Mouse (Mus musculus) MEL (cell line): ENCODE measurements around the gene Ino80d. TPM values are rescaled to one million over a fixed set of nuclear protein-coding genes. Genes with fewer than 3 reads are reported as not detected.

ENCODE experiments used
- DNase-seq: peaks from one replicate; pipeline ENCODE4 v3.0.0; 2011; ENCODE audit warnings: low read depth, low spot score
- H3K27ac ChIP-seq: 2 replicates; pipeline ENCODE4 v1.5.1; 2012; ENCODE audit warnings: low read depth, mild to moderate bottlenecking, control low read depth, low read length, moderate library complexity; ENCODE audit not compliant: control insufficient read depth
- H3K27me3 ChIP-seq, 2 experiments: fragments of 150-350 bp in 1 of 2; sonication (generic) in 1 of 2; 2 replicates each; pipeline ENCODE4 v1.6.1; 2012; ENCODE audit warnings: low read length in 2 of 2, mild to moderate bottlenecking in 2 of 2, improper control_type of control experiment in 1 of 2, moderate library complexity in 1 of 2; ENCODE audit not compliant: insufficient read depth in 2 of 2, control insufficient read depth in 1 of 2
- H3K36me3 ChIP-seq, 2 experiments: 2 replicates each; pipeline ENCODE4 v1.6.1; 2012 to 2014; ENCODE audit warnings: low read length in 2 of 2, improper control_type of control experiment in 1 of 2, inconsistent platforms in 1 of 2, mild to moderate bottlenecking in 1 of 2; ENCODE audit not compliant: insufficient read depth in 2 of 2, control insufficient read depth in 1 of 2
- H3K4me1 ChIP-seq, 2 experiments: fragments of 150-350 bp in 1 of 2; sonication (generic) in 1 of 2; 2 replicates each; pipeline ENCODE4 v1.6.1; 2012; ENCODE audit warnings: low read length in 2 of 2, improper control_type of control experiment in 1 of 2, mild to moderate bottlenecking in 1 of 2; ENCODE audit not compliant: insufficient read depth in 2 of 2, control insufficient read depth in 1 of 2
- H3K4me3 ChIP-seq, 2 experiments: fragments of 150-350 bp in 1 of 2; sonication (generic) in 1 of 2; 2 replicates each; pipeline ENCODE4 v1.5.1; 2012; ENCODE audit warnings: low read depth in 2 of 2, low read length in 2 of 2, mild to moderate bottlenecking in 2 of 2, moderate library complexity in 2 of 2, control low read depth in 1 of 2, improper control_type of control experiment in 1 of 2; ENCODE audit not compliant: control insufficient read depth in 1 of 2, insufficient read depth in 1 of 2
- H3K79me2 ChIP-seq: 2 replicates; pipeline ENCODE4 v1.6.1; 2012; ENCODE audit warnings: mild to moderate bottlenecking, low read length, moderate library complexity; ENCODE audit not compliant: control insufficient read depth, poor library complexity, insufficient read depth
- H3K9ac ChIP-seq: 2 replicates; pipeline ENCODE4 v1.6.1; 2012; ENCODE audit warnings: low read depth, mild to moderate bottlenecking, control low read depth, low read length, moderate library complexity; ENCODE audit not compliant: control insufficient read depth, poor library complexity, severe bottlenecking
- H3K9me3 ChIP-seq: fragments of 150-350 bp; sonication (generic); replicated peaks from 2 replicates; pipeline ENCODE4 v1.6.1; 2012; ENCODE audit warnings: mild to moderate bottlenecking, low read length, improper control_type of control experiment, moderate library complexity; ENCODE audit not compliant: insufficient read depth
- BHLHE40 ChIP-seq: IDR thresholded peaks from 2 replicates; pipeline ENCODE4 v1.6.1; 2012; ENCODE audit warnings: low read depth, mild to moderate bottlenecking, inconsistent platforms, low read length, improper control_type of control experiment, borderline replicate concordance
- CHD1 ChIP-seq: IDR thresholded peaks from 2 replicates; pipeline ENCODE4 v1.6.1; 2012; ENCODE audit warnings: low read depth, mild to moderate bottlenecking, inconsistent platforms, low read length, improper control_type of control experiment
- CHD2 ChIP-seq: IDR thresholded peaks from 2 replicates; pipeline ENCODE4 v1.6.1; 2011; ENCODE audit warnings: low read length, improper control_type of control experiment
- CTCF ChIP-seq, 3 experiments: IDR thresholded peaks in 2 of 3; conservative IDR thresholded peaks in 1 of 3; 2 replicates each; pipeline ENCODE4 v1.5.1; 2011 to 2012; ENCODE audit warnings: low read length in 3 of 3, low read depth in 2 of 3, mild to moderate bottlenecking in 2 of 3, improper control_type of control experiment in 1 of 3, inconsistent platforms in 1 of 3, mixed read lengths in 1 of 3, moderate library complexity in 1 of 3; ENCODE audit not compliant: control insufficient read depth in 1 of 3, insufficient read depth in 1 of 3, poor library complexity in 1 of 3, severe bottlenecking in 1 of 3
- E2F4 ChIP-seq: IDR thresholded peaks from 2 replicates; pipeline ENCODE4 v1.6.1; 2011; ENCODE audit warnings: low read depth, low read length, improper control_type of control experiment, borderline replicate concordance
- ELF1 ChIP-seq: IDR thresholded peaks from 2 replicates; pipeline ENCODE4 v1.6.1; 2014; ENCODE audit warnings: low read depth, mild to moderate bottlenecking, inconsistent platforms, low read length, improper control_type of control experiment, moderate library complexity
- EP300 ChIP-seq, 2 experiments: IDR thresholded peaks; 2 replicates each; pipeline ENCODE4 v1.6.1; 2011; ENCODE audit warnings: improper control_type of control experiment in 2 of 2, low read length in 2 of 2, low read depth in 1 of 2, mild to moderate bottlenecking in 1 of 2
- ETS1 ChIP-seq: IDR thresholded peaks from 2 replicates; pipeline ENCODE4 v1.6.1; 2012; ENCODE audit warnings: low read depth, mild to moderate bottlenecking, inconsistent platforms, low read length, improper control_type of control experiment, moderate library complexity
- GABPA ChIP-seq: IDR thresholded peaks from 2 replicates; pipeline ENCODE4 v1.6.1; 2012; ENCODE audit warnings: low read depth, mild to moderate bottlenecking, inconsistent platforms, low read length, improper control_type of control experiment, moderate library complexity
- GATA1 ChIP-seq: IDR thresholded peaks from 2 replicates; pipeline ENCODE4 v1.6.1; 2011; ENCODE audit warnings: low read depth, low read length, improper control_type of control experiment
- JUND ChIP-seq: IDR thresholded peaks from 2 replicates; pipeline ENCODE4 v1.6.1; 2011; ENCODE audit warnings: low read depth, mild to moderate bottlenecking, improper control_type of control experiment, low read length
- KAT2A ChIP-seq: conservative IDR thresholded peaks from 2 replicates; pipeline ENCODE4 v1.6.1; 2012; ENCODE audit warnings: low read depth, low read length, improper control_type of control experiment, inconsistent platforms
- MAFK ChIP-seq: IDR thresholded peaks from 2 replicates; pipeline ENCODE4 v1.6.1; 2011; ENCODE audit warnings: low read depth, mild to moderate bottlenecking, low read length, improper control_type of control experiment, borderline replicate concordance
- MAX ChIP-seq: IDR thresholded peaks from 2 replicates; pipeline ENCODE4 v1.6.1; 2011; ENCODE audit warnings: low read length, improper control_type of control experiment
- MAZ ChIP-seq: IDR thresholded peaks from 2 replicates; pipeline ENCODE4 v1.6.1; 2012; ENCODE audit warnings: low read depth, mild to moderate bottlenecking, inconsistent platforms, low read length, improper control_type of control experiment
- MEF2A ChIP-seq: IDR thresholded peaks from 2 replicates; pipeline ENCODE4 v1.6.1; 2014; ENCODE audit warnings: low read depth, mild to moderate bottlenecking, inconsistent platforms, low read length, improper control_type of control experiment; ENCODE audit not compliant: poor library complexity, insufficient replicate concordance, severe bottlenecking; ENCODE audit errors: extremely low read depth
- MXI1 ChIP-seq: IDR thresholded peaks from 2 replicates; pipeline ENCODE4 v1.6.1; 2011; ENCODE audit warnings: mild to moderate bottlenecking, low read depth, low read length, improper control_type of control experiment
- MYB ChIP-seq: IDR thresholded peaks from 2 replicates; pipeline ENCODE4 v1.6.1; 2011; ENCODE audit warnings: mild to moderate bottlenecking, low read depth, low read length, improper control_type of control experiment
- MYC ChIP-seq: IDR thresholded peaks from 2 replicates; pipeline ENCODE4 v1.6.1; 2011; ENCODE audit warnings: low read depth, mild to moderate bottlenecking, low read length, improper control_type of control experiment, moderate library complexity
- NELFE ChIP-seq: IDR thresholded peaks from 2 replicates; pipeline ENCODE4 v1.6.1; 2011; ENCODE audit warnings: low read depth, low read length, improper control_type of control experiment
- NRF1 ChIP-seq: IDR thresholded peaks from 2 replicates; pipeline ENCODE4 v1.6.1; 2014; ENCODE audit warnings: low read depth, mild to moderate bottlenecking, inconsistent platforms, low read length, improper control_type of control experiment, moderate library complexity; ENCODE audit not compliant: poor library complexity, insufficient read depth, severe bottlenecking
- POLR2A ChIP-seq, 2 experiments: IDR thresholded peaks; 2 replicates each; pipeline ENCODE4 v1.6.1; 2011 to 2012; ENCODE audit warnings: low read length in 2 of 2, mild to moderate bottlenecking in 2 of 2, control low read depth in 1 of 2, improper control_type of control experiment in 1 of 2, low read depth in 1 of 2, moderate library complexity in 1 of 2; ENCODE audit not compliant: control insufficient read depth in 1 of 2, insufficient read depth in 1 of 2, poor library complexity in 1 of 2
- POLR2AphosphoS2 ChIP-seq: IDR thresholded peaks from 2 replicates; pipeline ENCODE4 v1.6.1; 2011; ENCODE audit warnings: low read length, improper control_type of control experiment
- POLR2AphosphoS5 ChIP-seq: IDR thresholded peaks from 2 replicates; pipeline ENCODE4 v1.6.1; 2012; ENCODE audit warnings: low read depth, borderline replicate concordance, mild to moderate bottlenecking, inconsistent platforms, low read length, moderate library complexity, mixed read lengths
- RAD21 ChIP-seq: IDR thresholded peaks from 2 replicates; pipeline ENCODE4 v1.6.1; 2011; ENCODE audit warnings: mild to moderate bottlenecking, low read depth, low read length, improper control_type of control experiment
- RCOR1 ChIP-seq: IDR thresholded peaks from 2 replicates; pipeline ENCODE4 v1.6.1; 2012; ENCODE audit warnings: low read depth, mild to moderate bottlenecking, inconsistent platforms, low read length, improper control_type of control experiment
- SMC3 ChIP-seq: IDR thresholded peaks from 2 replicates; pipeline ENCODE4 v1.6.1; 2011; ENCODE audit warnings: low read depth, low read length, improper control_type of control experiment
- TBP ChIP-seq: IDR thresholded peaks from 2 replicates; pipeline ENCODE4 v1.8.0; 2011; ENCODE audit warnings: low read depth, low read length, improper control_type of control experiment
- UBTF ChIP-seq: IDR thresholded peaks from 2 replicates; pipeline ENCODE4 v1.6.1; 2012; ENCODE audit warnings: low read depth, mild to moderate bottlenecking, inconsistent platforms, low read length, improper control_type of control experiment, moderate library complexity, borderline replicate concordance; ENCODE audit not compliant: insufficient read depth
- USF1 ChIP-seq: IDR thresholded peaks from 2 replicates; pipeline ENCODE4 v1.6.1; 2014; ENCODE audit warnings: low read depth, mild to moderate bottlenecking, inconsistent platforms, low read length, improper control_type of control experiment, moderate library complexity
- USF2 ChIP-seq, 2 experiments: IDR thresholded peaks; 2 replicates each; pipeline ENCODE4 v1.6.1; 2011 to 2012; ENCODE audit warnings: improper control_type of control experiment in 2 of 2, low read length in 2 of 2, borderline replicate concordance in 1 of 2, inconsistent platforms in 1 of 2, low read depth in 1 of 2, mild to moderate bottlenecking in 1 of 2; ENCODE audit not compliant: insufficient read depth in 1 of 2
- ZC3H11A ChIP-seq: IDR thresholded peaks from 2 replicates; pipeline ENCODE4 v1.6.1; 2012; ENCODE audit warnings: low read depth, mild to moderate bottlenecking, inconsistent platforms, low read length, improper control_type of control experiment
- ZKSCAN1 ChIP-seq: IDR thresholded peaks from 2 replicates; pipeline ENCODE4 v1.6.1; 2012; ENCODE audit warnings: low read depth, mild to moderate bottlenecking, inconsistent platforms, low read length, improper control_type of control experiment, moderate library complexity
- ZMIZ1 ChIP-seq: IDR thresholded peaks from 2 replicates; pipeline ENCODE4 v1.6.1; 2012; ENCODE audit warnings: low read depth, mild to moderate bottlenecking, inconsistent platforms, low read length, improper control_type of control experiment, moderate library complexity
- ZNF384 ChIP-seq: IDR thresholded peaks from 2 replicates; pipeline ENCODE4 v1.6.1; 2012; ENCODE audit warnings: low read depth, mild to moderate bottlenecking, inconsistent platforms, low read length, improper control_type of control experiment
- polyA plus RNA-seq, 2 experiments: library from polyadenylated mRNA; stranded (reverse) in 1 of 2; unstranded in 1 of 2; fragments of >175 nt in 1 of 2; fragments of >200 nt in 1 of 2; gene quantifications; 2 replicates each; pipeline versions ENCODE4 v1.2.1 to v1.2.4; 2012; ENCODE audit warnings: low replicate concordance in 2 of 2, low read depth in 1 of 2; ENCODE audit not compliant: insufficient read length in 2 of 2, insufficient read depth in 1 of 2, missing spikeins in 1 of 2
- total RNA-seq: library from RNA; depleted of rRNA; stranded (reverse); fragments of 300-350 nt; gene quantifications from 2 replicates; pipeline ENCODE4 v1.2.3, GENCODE M21; 2012; rRNA removed

The Ino80d gene
- total RNA-seq (4.0 and 4.3 TPM in 2 replicates), polyA plus RNA-seq (1 to 10 TPM in 1 of 2 experiments, not detected in 1; 5.8 TPM)

GRCm38 (mm10) chr1:63114136-63114781 is at the start of gene Ino80d:
TSS of gene Ino80d (minus strand) at chr1:63114667.
- H3K9ac ChIP-seq, result peak within 1 kb of the TSS; percentile 99
- H3K36me3 ChIP-seq, result peaks cover 0 to 23% of the 10 kb centered on the region in 2 experiments; a peak in 3 of 4 replicates
- H3K27me3 ChIP-seq, result no peaks in the 10 kb centered on the region
- DNase-seq, result peak; percentile 91
- H3K9me3 ChIP-seq, result no peaks in the 10 kb centered on the region
- peak within 1 kb of the TSS; percentile 98 for H3K27ac ChIP-seq
- H3K79me2 ChIP-seq, result peaks cover 67% of the 10 kb centered on the region
- peak within 1 kb of the TSS; percentile 95 to 99 for H3K4me3 ChIP-seq
- H3K4me1 ChIP-seq, result peaks cover 9 to 19% of the 10 kb centered on the region in 2 experiments
- TF ChIP-seq ZC3H11A, result no peak
- no peak for TF ChIP-seq GABPA
- TF ChIP-seq MXI1, result peak; percentile 33
- TF ChIP-seq BHLHE40, result no peak
- TF ChIP-seq E2F4, result no peak
- no peak for TF ChIP-seq GATA1
- no peak for TF ChIP-seq NRF1
- no peak for TF ChIP-seq USF2 (IDR thresholded peaks at IDR 0.05; ENCODE audit: borderline replicate concordance in 1 of 2, insufficient read depth in 1 of 2, low read depth in 1 of 2, low read length in 2 of 2)
- TF ChIP-seq ELF1, result 0 out of 2 replicates have a peak, but pooled peaks have one; percentile 15
- no peak for TF ChIP-seq MYB
- TF ChIP-seq MEF2A, result no peak
- TF ChIP-seq RCOR1, result no peak
- peak; percentile 57 for TF ChIP-seq TBP
- no peak; a peak in 1 of 4 replicates for TF ChIP-seq EP300 (IDR thresholded peaks at IDR 0.05; ENCODE audit: low read depth in 1 of 2, low read length in 2 of 2)
- no peak for TF ChIP-seq MAFK
- TF ChIP-seq USF1, result no peak
- TF ChIP-seq JUND, result no peak
- no peak; the same call in 1 of the 2 replicates for TF ChIP-seq ETS1
- no peak for TF ChIP-seq SMC3
- TF ChIP-seq ZMIZ1, result peak; percentile 39; the same call in 1 of the 2 replicates
- no peak; the same call in 1 of the 2 replicates for TF ChIP-seq CHD1
- TF ChIP-seq RAD21, result no peak
- no peak for TF ChIP-seq CHD2
- TF ChIP-seq MYC, result no peak
- TF ChIP-seq CTCF (IDR thresholded peaks at IDR 0.05 in 2 of 3, conservative IDR thresholded peaks at IDR 0.05 in 1 of 3; ENCODE audit: control insufficient read depth in 1 of 3, insufficient read depth in 1 of 3, low read depth in 2 of 3, low read length in 3 of 3, poor library complexity in 1 of 3, severe bottlenecking in 1 of 3), result peak; percentile 38 to 44 (median 39); a peak in 5 of 6 replicates
- peak; percentile 20; the same call in 1 of the 2 replicates for TF ChIP-seq MAZ
- TF ChIP-seq NELFE, result peak; percentile 48
- peak; percentile 37; the same call in 1 of the 2 replicates for TF ChIP-seq POLR2AphosphoS2
- peak; percentile 98 for TF ChIP-seq ZNF384
- peak; percentile 45; the same call in 1 of the 2 replicates for TF ChIP-seq MAX
- TF ChIP-seq POLR2AphosphoS5, result no peak
- peak; percentile 57 to 75; a peak in 3 of 4 replicates for TF ChIP-seq POLR2A (IDR thresholded peaks at IDR 0.05; ENCODE audit: control insufficient read depth in 1 of 2, insufficient read depth in 1 of 2, low read depth in 1 of 2, low read length in 2 of 2, poor library complexity in 1 of 2)
- peak; percentile 88 for TF ChIP-seq ZKSCAN1
- peak; percentile 59; the same call in 1 of the 2 replicates for TF ChIP-seq KAT2A
- peak; percentile 100 for TF ChIP-seq UBTF
